Mouse (Mus musculus) neural tube, embryonic 11.5 days (tissue): ENCODE results near the gene Muc1. TPM values are rescaled to one million over a fixed set of nuclear protein-coding genes. Genes with fewer than 3 reads are reported as not detected.

Experiments used
- ATAC-seq: fragments of 200-750 bp; cut with Nextera tagmentation; 2 replicates; pipeline ENCODE4 v1.8.0; 2017; ENCODE audit warnings: moderate number of reproducible peaks, mild to moderate bottlenecking, moderate TSS enrichment, moderate library complexity; ENCODE audit not compliant: insufficient read depth, low FRiP score, low TSS enrichment
- DNase-seq: peaks from one replicate; pipeline ENCODE4 v3.0.0-alpha.2; 2015; ENCODE audit warnings: low spot score
- H3K27ac ChIP-seq: fragments of 300-500 bp; sonication (generic); 2 replicates; pipeline ENCODE4 v1.5.1; 2014; ENCODE audit warnings: low read depth, mild to moderate bottlenecking, low read length
- H3K27me3 ChIP-seq: fragments of 300-500 bp; sonication (generic); 2 replicates; pipeline ENCODE4 v1.6.1; 2014; ENCODE audit warnings: mild to moderate bottlenecking, low read length, mixed read lengths; ENCODE audit not compliant: control insufficient read depth, insufficient read depth
- H3K36me3 ChIP-seq: fragments of 300-500 bp; sonication (generic); 2 replicates; pipeline ENCODE4 v1.6.1; 2014; ENCODE audit warnings: mild to moderate bottlenecking, low read length, moderate library complexity, mixed read lengths; ENCODE audit not compliant: control insufficient read depth, insufficient read depth
- H3K4me1 ChIP-seq: fragments of 300-500 bp; sonication (generic); 2 replicates; pipeline ENCODE4 v1.6.1; 2014; ENCODE audit warnings: low read length, mixed read lengths; ENCODE audit not compliant: control insufficient read depth, insufficient read depth
- H3K4me2 ChIP-seq: fragments of 300-500 bp; sonication (generic); 2 replicates; pipeline ENCODE4 v1.6.1; 2014; ENCODE audit warnings: low read depth, mild to moderate bottlenecking, moderate library complexity
- H3K4me3 ChIP-seq: fragments of 300-500 bp; sonication (generic); 2 replicates; pipeline ENCODE4 v1.5.1; 2014; ENCODE audit warnings: low read depth, low read length
- H3K9ac ChIP-seq: fragments of 300-500 bp; sonication (generic); 2 replicates; pipeline ENCODE4 v1.6.1; 2014; ENCODE audit warnings: mild to moderate bottlenecking, low read length
- H3K9me3 ChIP-seq: fragments of 300-500 bp; sonication (generic); 2 replicates; pipeline ENCODE4 v1.6.1; 2016; ENCODE audit warnings: low read length; ENCODE audit not compliant: control insufficient read depth
- WGBS: fragments of 180-500 bp; shearing (Covaris S2); extraction: QIAGEN DNeasy Blood & Tissue Kit; methylation state at CpG from one replicate; pipeline ENCODE4 v1.1.7; 2014; 5-methylcytosine and 5-hydroxymethylcytosine counted together
- polyA plus RNA-seq: library from polyadenylated mRNA; unstranded; fragments of >200 nt; fragmentation: Nextera tagmentation; extraction: Ambion mirVana; gene quantifications from 2 replicates; pipeline ENCODE4 v1.2.1, GENCODE M21; 2014

Gene Muc1
- polyA plus RNA-seq, 1 experiment from 2014 or later = 1.8 TPM

GRCm38 (mm10) chr3:89245688-89246171 is 16.9 kb downstream of the Muc1 start, which contains the start of gene Krtcap2:
Gene Krtcap2, plus strand, starts transcription at chr3:89245966.
- Histone ChIP-seq H3K9me3 (no peaks in the 10 kb centered on the region), H3K4me2 (peak within 1 kb of the TSS; percentile 86), H3K9ac (peak within 1 kb of the TSS; percentile 73), H3K4me1 (peaks cover 23% of the 10 kb centered on the region), H3K27ac (peak within 1 kb of the TSS; percentile 62), H3K27me3 (no peaks in the 10 kb centered on the region), H3K4me3 (peak within 1 kb of the TSS; percentile 70), H3K36me3 (0 out of 2 replicates have a peak, but pooled peaks cover 3% of the 10 kb centered on the region)
- DNase-seq = no peak
- ATAC-seq = peak; percentile 42
- WGBS = 6% methylated on average over 20 of the region's 20 CpGs

- no peaks in the 10 kb centered on the region for H3K9me3 ChIP-seq
- DNase-seq = peak; percentile 91
- 0 out of 2 replicates have a peak, but pooled peaks cover 3% of the 10 kb centered on the region for H3K36me3 ChIP-seq
- H3K27ac ChIP-seq = peak within 1 kb of the TSS; percentile 61
- H3K9ac ChIP-seq = peak within 1 kb of the TSS; percentile 73
- peak within 1 kb of the TSS; percentile 70 for H3K4me3 ChIP-seq
- WGBS = under 1% methylated on average over 42 of the region's 42 CpGs
- no peaks in the 10 kb centered on the region for H3K27me3 ChIP-seq
- peak within 1 kb of the TSS; percentile 86 for H3K4me2 ChIP-seq
- H3K4me1 ChIP-seq = peaks cover 30% of the 10 kb centered on the region
- ATAC-seq = peak; percentile 46
Measured at GRCm38 (mm10) chr3:89246261-89247100, 17.6 kb downstream of the Muc1 start, which contains the start of gene Trim46. Gene Trim46, minus strand, starts transcription at chr3:89246309.

DNA sequence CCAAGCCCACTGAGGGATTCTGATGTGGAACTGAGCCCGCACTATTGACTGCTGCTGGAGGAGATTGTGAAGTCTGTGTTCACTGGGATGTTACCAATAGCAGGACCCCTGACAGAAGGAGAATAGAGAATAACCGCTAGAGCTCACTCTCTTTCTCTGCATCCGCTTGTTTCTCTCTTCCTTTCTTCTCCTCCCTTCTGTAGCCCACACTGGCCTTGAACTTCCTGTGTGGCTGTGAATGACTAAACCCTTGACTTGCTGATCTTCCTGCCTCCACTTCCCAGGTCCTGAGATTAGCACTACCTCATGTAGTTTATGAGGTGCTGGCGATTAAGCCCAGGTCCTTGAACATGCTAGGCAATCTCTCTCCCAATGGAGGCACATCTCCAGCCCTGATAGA is 18.6 kb downstream of the Muc1 start:
- H3K4me3 ChIP-seq = 0 out of 2 replicates have a peak overlapping the region, but pooled peaks have one; percentile 70
- no peak overlapping the region for H3K9ac ChIP-seq
- H3K9me3 ChIP-seq = no peaks in the 10 kb centered on the region
- H3K27me3 ChIP-seq = no peaks in the 10 kb centered on the region
- H3K27ac ChIP-seq = no peak overlapping the region
- no peak for ATAC-seq
- H3K36me3 ChIP-seq = 0 out of 2 replicates have a peak, but pooled peaks cover 3% of the 10 kb centered on the region
- 85% methylated on average over 4 of the region's 4 CpGs for WGBS
- no peak for DNase-seq
- peak overlapping the region; percentile 86 for H3K4me2 ChIP-seq
- H3K4me1 ChIP-seq = peaks cover 33% of the 10 kb centered on the region

DNA sequence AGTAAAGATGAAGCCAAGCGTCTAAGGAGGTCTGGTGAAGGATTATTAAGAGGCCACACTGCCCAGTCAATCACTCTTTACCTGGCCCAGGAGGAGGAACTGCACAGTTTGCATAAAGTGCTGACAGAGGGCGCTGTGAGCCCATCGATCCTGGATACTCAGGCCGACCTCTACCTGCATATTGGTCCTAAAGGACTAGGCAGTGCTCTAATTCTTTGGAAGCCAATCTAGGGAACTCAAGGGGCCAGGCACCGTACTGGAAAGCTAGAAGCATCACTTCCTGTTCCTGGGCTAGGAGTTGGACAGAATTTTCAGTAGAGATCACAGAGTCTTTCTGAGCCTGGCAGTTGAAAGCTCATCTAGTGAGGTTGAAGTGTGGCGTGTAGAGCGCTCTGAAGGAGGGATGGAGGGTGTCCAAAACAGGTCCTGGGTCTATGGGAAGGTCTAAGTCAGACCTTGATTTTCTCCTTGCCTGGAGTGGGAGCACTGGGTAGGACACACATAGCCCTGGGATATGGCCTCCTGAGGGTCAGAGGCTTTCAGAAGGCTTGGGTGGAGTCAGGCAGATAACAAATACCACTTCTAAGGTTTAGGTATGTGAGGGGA is 21.7 kb downstream of the Muc1 start:
- H3K4me3 ChIP-seq = no peak overlapping the region
- no peak for ATAC-seq

GRCm38 (mm10) chr3:89251365-89251895 is 22.6 kb downstream of the Muc1 start:
- Histone ChIP-seq H3K4me2 (peak overlapping the region; percentile 26), H3K27me3 (no peaks in the 10 kb centered on the region), H3K9ac (no peak overlapping the region), H3K4me1 (peaks cover 10% of the 10 kb centered on the region; the same call in 1 of the 2 replicates), H3K36me3 (0 out of 2 replicates have a peak, but pooled peaks cover 3% of the 10 kb centered on the region), H3K9me3 (no peaks in the 10 kb centered on the region), H3K4me3 (no peak overlapping the region), H3K27ac (no peak overlapping the region)
- no peak for ATAC-seq
- peak; percentile 44 for DNase-seq
- 4% methylated on average over 17 of the region's 17 CpGs for WGBS

More for the DNA sequence above, 21.7 kb downstream of the Muc1 start:
- H3K4me2 ChIP-seq = 0 out of 2 replicates have a peak overlapping the region, but pooled peaks have one; percentile 26
- H3K9me3 ChIP-seq = no peaks in the 10 kb centered on the region
- H3K27me3 ChIP-seq = no peaks in the 10 kb centered on the region
- H3K27ac ChIP-seq = 0 out of 2 replicates have a peak overlapping the region, but pooled peaks have one; percentile 6
- 23% methylated on average over 7 of the region's 7 CpGs for WGBS
- H3K4me1 ChIP-seq = peaks cover 12% of the 10 kb centered on the region; the same call in 1 of the 2 replicates
- DNase-seq = peak; percentile 40
- H3K9ac ChIP-seq = no peak overlapping the region
- H3K36me3 ChIP-seq = 0 out of 2 replicates have a peak, but pooled peaks cover 3% of the 10 kb centered on the region

DNA sequence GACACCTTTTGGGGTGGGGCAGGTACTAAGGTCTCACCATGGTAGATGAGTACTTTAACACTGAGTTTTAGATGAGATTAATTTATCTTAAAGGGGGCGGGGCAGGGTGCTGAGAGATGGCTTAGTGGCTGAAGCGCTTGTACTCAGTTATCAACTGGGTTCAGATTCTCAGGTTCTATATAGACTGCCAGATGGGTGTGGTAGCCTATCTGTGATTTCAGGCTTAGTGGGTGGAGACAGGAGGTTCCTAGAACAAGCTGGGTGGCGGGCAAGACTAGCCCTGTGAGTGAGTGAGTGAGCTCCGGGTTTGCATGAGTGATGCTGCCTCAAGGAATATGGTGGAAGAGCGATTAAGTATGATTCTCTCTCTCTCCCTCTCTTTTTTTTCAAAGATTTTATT is 26.1 kb downstream of the Muc1 start:
- no peak for DNase-seq
- no peak for ATAC-seq
- H3K36me3 ChIP-seq = no peaks in the 10 kb centered on the region
- H3K4me2 ChIP-seq = no peak overlapping the region
- H3K9me3 ChIP-seq = no peaks in the 10 kb centered on the region
- H3K4me1 ChIP-seq = peaks cover 10% of the 10 kb centered on the region; the same call in 1 of the 2 replicates
- no peaks in the 10 kb centered on the region for H3K27me3 ChIP-seq
- WGBS = 95% methylated on average over 5 of the region's 5 CpGs
- H3K27ac ChIP-seq = no peak overlapping the region
- no peak overlapping the region for H3K9ac ChIP-seq
- H3K4me3 ChIP-seq = no peak overlapping the region

DNA sequence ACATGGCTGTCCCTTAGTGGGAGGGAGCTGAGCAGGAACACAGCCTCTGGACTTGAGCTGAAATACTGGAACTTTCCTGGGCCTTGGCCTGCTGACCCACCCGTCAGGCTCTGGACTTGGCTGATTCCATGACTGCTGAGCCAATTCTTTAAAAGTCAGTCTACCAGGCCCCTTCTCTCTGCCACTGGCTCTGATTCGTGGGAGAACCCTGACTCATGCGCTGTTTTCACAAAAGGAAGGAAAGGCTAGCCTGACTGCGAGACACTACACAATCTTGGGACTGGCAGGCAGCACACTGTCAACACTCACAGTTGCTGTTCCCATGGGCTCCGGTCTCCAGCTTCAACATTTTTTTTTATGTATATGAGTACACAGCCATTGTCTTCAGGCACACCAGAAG is 27.3 kb downstream of the Muc1 start:
- ATAC-seq (no peak), DNase-seq (no peak)
- no peak overlapping the region for H3K4me3 ChIP-seq
- H3K27me3 ChIP-seq = no peaks in the 10 kb centered on the region
- no peaks in the 10 kb centered on the region for H3K9me3 ChIP-seq
- no peak overlapping the region for H3K27ac ChIP-seq
- 87% methylated on average over 5 of the region's 5 CpGs for WGBS
- H3K36me3 ChIP-seq = no peaks in the 10 kb centered on the region
- no peak overlapping the region for H3K4me2 ChIP-seq
- H3K9ac ChIP-seq = no peak overlapping the region
- H3K4me1 ChIP-seq = peaks cover 5% of the 10 kb centered on the region; the same call in 1 of the 2 replicates

GRCm38 (mm10) chr3:89259076-89259475 is 30.2 kb downstream of the Muc1 start, which contains the start of gene Dpm3:
Gene Dpm3, plus strand, starts transcription at chr3:89259358.
- Histone ChIP-seq H3K4me1 (no peaks in the 10 kb centered on the region), H3K27me3 (no peaks in the 10 kb centered on the region), H3K4me2 (no peak within 1 kb of the TSS), H3K9me3 (no peaks in the 10 kb centered on the region), H3K9ac (no peak within 1 kb of the TSS), H3K4me3 (no peak within 1 kb of the TSS), H3K36me3 (no peaks in the 10 kb centered on the region), H3K27ac (no peak within 1 kb of the TSS)
- no peak for DNase-seq
- ATAC-seq = no peak
- 46% methylated on average over 7 of the region's 7 CpGs for WGBS
